Mouse (Mus musculus): Measurements from ENCODE around the gene Tff3. TPM values are rescaled to one million over a fixed set of nuclear protein-coding genes. Genes with fewer than 3 reads are reported as not detected.

Tff3 gene
- polyA plus RNA-seq, 1 experiment from 2014 or later = 3.4 TPM

Other genes starting within 250 kb of the Tff3 start
- gene Glp1r, start 227.8 kb downstream of the Tff3 start, polyA plus RNA-seq (2015; fragmentation: Nextera tagmentation; extraction: Ambion mirVana) = 0.49 and 1.7 TPM in 2 replicates
- gene Umodl1, start 175.0 kb downstream of the Tff3 start, polyA plus RNA-seq (2015; fragmentation: Nextera tagmentation; extraction: Ambion mirVana) = 1.5 and 3.0 TPM in 2 replicates
- gene Abcg1, start 72.0 kb downstream of the Tff3 start, polyA plus RNA-seq (2015; fragmentation: Nextera tagmentation; extraction: Ambion mirVana) = 12.7 and 15.6 TPM in 2 replicates
- gene Tff2, start 14.6 kb upstream of the Tff3 start, polyA plus RNA-seq (2015; fragmentation: Nextera tagmentation; extraction: Ambion mirVana) = not detected in 2 replicates
- not detected in 2 replicates for gene Tff1, start 35.6 kb upstream of the Tff3 start, polyA plus RNA-seq (2015; fragmentation: Nextera tagmentation; extraction: Ambion mirVana)
- gene Tmprss3, start 69.3 kb upstream of the Tff3 start, polyA plus RNA-seq (2015; fragmentation: Nextera tagmentation; extraction: Ambion mirVana) = not detected in 2 replicates
- gene Ubash3a, start 78.2 kb upstream of the Tff3 start, polyA plus RNA-seq (2015; fragmentation: Nextera tagmentation; extraction: Ambion mirVana) = 3.8 and 8.3 TPM in 2 replicates
- 3.5 and 4.0 TPM in 2 replicates for gene Rsph1, start 147.7 kb upstream of the Tff3 start, polyA plus RNA-seq (2015; fragmentation: Nextera tagmentation; extraction: Ambion mirVana)
- gene Slc37a1, start 157.1 kb upstream of the Tff3 start, polyA plus RNA-seq (2015; fragmentation: Nextera tagmentation; extraction: Ambion mirVana) = 10.0 and 10.5 TPM in 2 replicates